Mouse (Mus musculus) neural tube, embryonic 11.5 days (tissue): ENCODE data around the gene Hint2. TPM values are rescaled to one million over a fixed set of nuclear protein-coding genes. Genes with fewer than 3 reads are reported as not detected.
A peak's percentile ranks its signal among the peaks of the same experiment; 100 is the strongest.

Experiments
- ATAC-seq: fragments of 200-750 bp; cut with Nextera tagmentation; 2 replicates; pipeline ENCODE4 v1.8.0; 2017; ENCODE audit warnings: moderate number of reproducible peaks, mild to moderate bottlenecking, moderate TSS enrichment, moderate library complexity; ENCODE audit not compliant: insufficient read depth, low FRiP score, low TSS enrichment
- DNase-seq: peaks from one replicate; pipeline ENCODE4 v3.0.0-alpha.2; 2015; ENCODE audit warnings: low spot score
- H3K27ac ChIP-seq: fragments of 300-500 bp; sonication (generic); 2 replicates; pipeline ENCODE4 v1.5.1; 2014; ENCODE audit warnings: low read depth, mild to moderate bottlenecking, low read length
- H3K27me3 ChIP-seq: fragments of 300-500 bp; sonication (generic); 2 replicates; pipeline ENCODE4 v1.6.1; 2014; ENCODE audit warnings: mild to moderate bottlenecking, low read length, mixed read lengths; ENCODE audit not compliant: control insufficient read depth, insufficient read depth
- H3K36me3 ChIP-seq: fragments of 300-500 bp; sonication (generic); 2 replicates; pipeline ENCODE4 v1.6.1; 2014; ENCODE audit warnings: mild to moderate bottlenecking, low read length, moderate library complexity, mixed read lengths; ENCODE audit not compliant: control insufficient read depth, insufficient read depth
- H3K4me1 ChIP-seq: fragments of 300-500 bp; sonication (generic); 2 replicates; pipeline ENCODE4 v1.6.1; 2014; ENCODE audit warnings: low read length, mixed read lengths; ENCODE audit not compliant: control insufficient read depth, insufficient read depth
- H3K4me2 ChIP-seq: fragments of 300-500 bp; sonication (generic); 2 replicates; pipeline ENCODE4 v1.6.1; 2014; ENCODE audit warnings: low read depth, mild to moderate bottlenecking, moderate library complexity
- H3K4me3 ChIP-seq: fragments of 300-500 bp; sonication (generic); 2 replicates; pipeline ENCODE4 v1.5.1; 2014; ENCODE audit warnings: low read depth, low read length
- H3K9ac ChIP-seq: fragments of 300-500 bp; sonication (generic); 2 replicates; pipeline ENCODE4 v1.6.1; 2014; ENCODE audit warnings: mild to moderate bottlenecking, low read length
- H3K9me3 ChIP-seq: fragments of 300-500 bp; sonication (generic); 2 replicates; pipeline ENCODE4 v1.6.1; 2016; ENCODE audit warnings: low read length; ENCODE audit not compliant: control insufficient read depth
- WGBS: fragments of 180-500 bp; shearing (Covaris S2); extraction: QIAGEN DNeasy Blood & Tissue Kit; methylation state at CpG from one replicate; pipeline ENCODE4 v1.1.7; 2014; 5-methylcytosine and 5-hydroxymethylcytosine counted together
- polyA plus RNA-seq: library from polyadenylated mRNA; unstranded; fragments of >200 nt; fragmentation: Nextera tagmentation; extraction: Ambion mirVana; gene quantifications from 2 replicates; pipeline ENCODE4 v1.2.1, GENCODE M21; 2014

Hint2 gene
- polyA plus RNA-seq, 1 experiment from 2014 or later, result 65.4 TPM

DNA sequence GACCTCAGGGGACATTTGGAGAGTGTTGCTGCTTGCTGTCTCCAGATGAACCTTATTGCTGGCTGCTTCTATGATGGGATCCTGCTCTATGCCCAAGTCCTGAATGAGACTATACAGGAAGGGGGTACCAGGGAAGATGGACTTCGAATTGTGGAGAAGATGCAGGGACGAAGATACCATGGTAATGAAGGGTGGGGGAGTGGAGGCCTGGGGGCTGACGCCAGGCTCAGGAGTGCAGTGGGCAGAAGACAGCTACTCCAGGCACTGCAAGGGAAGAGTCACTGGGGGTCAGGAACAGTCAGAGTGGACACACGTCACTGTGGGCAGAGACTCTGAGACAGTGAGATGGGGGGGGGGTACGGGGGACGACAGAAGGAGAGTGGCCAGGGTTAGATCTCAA lies 15.8 kb downstream of the Hint2 start:
- no peaks in the 10 kb centered on the region for H3K27me3 ChIP-seq
- H3K9ac ChIP-seq, result no peak overlapping the region
- H3K4me2 ChIP-seq, result no peak overlapping the region
- ATAC-seq (no peak), DNase-seq (no peak)
- H3K36me3 ChIP-seq, result no peaks in the 10 kb centered on the region
- no peaks in the 10 kb centered on the region for H3K4me1 ChIP-seq
- H3K4me3 ChIP-seq, result no peak overlapping the region
- H3K9me3 ChIP-seq, result no peaks in the 10 kb centered on the region
- H3K27ac ChIP-seq, result no peak overlapping the region
- 85% methylated on average over 6 of the region's 6 CpGs for WGBS

- H3K9me3 ChIP-seq, result no peaks in the 10 kb centered on the region
- 85% methylated on average over 9 of the region's 9 CpGs for WGBS
- H3K4me1 ChIP-seq, result no peaks in the 10 kb centered on the region
- H3K9ac ChIP-seq, result no peak overlapping the region
- no peaks in the 10 kb centered on the region for H3K36me3 ChIP-seq
- no peaks in the 10 kb centered on the region for H3K27me3 ChIP-seq
- no peak overlapping the region for H3K4me3 ChIP-seq
- H3K4me2 ChIP-seq, result no peak overlapping the region
- no peak for DNase-seq
- H3K27ac ChIP-seq, result no peak overlapping the region
- no peak for ATAC-seq
These were observed 16.2 kb downstream of the Hint2 start for GRCm38 (mm10) chr4:43640076-43640475.

DNA sequence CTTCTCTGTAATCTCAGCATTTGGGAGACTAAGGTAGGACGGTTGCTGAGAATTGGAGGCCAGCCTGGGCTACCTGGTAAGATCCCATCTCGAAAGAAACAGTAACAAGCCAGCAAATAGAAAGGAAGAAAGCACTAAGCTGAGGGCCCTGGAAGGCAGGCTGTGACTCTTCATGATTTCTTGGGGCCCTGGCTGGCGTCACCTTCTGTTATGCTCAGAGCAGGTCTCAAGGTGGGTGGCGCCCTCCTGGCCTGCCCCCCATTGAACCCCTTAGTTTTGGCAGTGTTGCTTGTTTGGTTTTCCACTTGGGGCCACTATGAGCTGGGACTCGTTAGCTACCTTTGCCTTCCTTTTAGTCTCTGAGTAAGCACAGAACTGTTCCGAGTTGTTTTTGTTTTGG lies 19.5 kb downstream of the Hint2 start:
- Histone ChIP-seq H3K27me3 (0 out of 2 replicates have a peak, but pooled peaks cover 2% of the 10 kb centered on the region), H3K4me2 (no peak overlapping the region), H3K4me1 (peaks cover 16% of the 10 kb centered on the region), H3K36me3 (no peaks in the 10 kb centered on the region), H3K9me3 (no peaks in the 10 kb centered on the region), H3K9ac (no peak overlapping the region), H3K27ac (no peak overlapping the region), H3K4me3 (no peak overlapping the region)
- DNase-seq, result no peak
- no peak for ATAC-seq
- WGBS, result 78% methylated on average over 6 of the region's 6 CpGs

GRCm38 (mm10) chr4:43634621-43635374 lies 21.5 kb downstream of the Hint2 start:
- Histone ChIP-seq H3K4me3 (no peak overlapping the region), H3K27me3 (0 out of 2 replicates have a peak, but pooled peaks cover 2% of the 10 kb centered on the region), H3K4me1 (peaks cover 16% of the 10 kb centered on the region), H3K9ac (no peak overlapping the region), H3K27ac (no peak overlapping the region), H3K9me3 (no peaks in the 10 kb centered on the region), H3K36me3 (no peaks in the 10 kb centered on the region), H3K4me2 (no peak overlapping the region)
- DNase-seq (no peak), ATAC-seq (no peak)
- WGBS, result 84% methylated on average over 7 of the region's 7 CpGs

DNA sequence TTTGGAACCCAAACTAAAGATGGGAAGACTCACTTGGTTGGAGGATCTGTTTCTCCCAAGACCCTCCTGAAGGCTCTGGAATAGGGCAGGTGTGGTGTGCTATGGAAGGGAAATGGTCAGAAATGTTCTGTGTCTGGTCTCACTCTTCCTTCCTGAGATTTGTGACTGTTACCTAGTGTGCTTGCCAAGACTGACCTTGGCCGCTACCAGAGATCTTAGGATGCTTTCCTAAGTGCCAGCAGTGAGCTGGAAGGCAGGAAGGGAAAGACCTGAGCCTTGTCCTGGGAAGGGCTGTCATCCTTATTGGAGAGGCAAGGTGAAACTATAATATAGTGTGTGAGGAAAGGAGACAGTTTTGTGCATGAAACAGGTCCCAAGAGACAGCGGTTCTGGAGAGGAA lies 22.5 kb downstream of the Hint2 start:
- Histone ChIP-seq H3K27ac (no peak overlapping the region), H3K9ac (no peak overlapping the region), H3K4me1 (peaks cover 16% of the 10 kb centered on the region), H3K9me3 (no peaks in the 10 kb centered on the region), H3K36me3 (no peaks in the 10 kb centered on the region), H3K27me3 (0 out of 2 replicates have a peak, but pooled peaks cover 2% of the 10 kb centered on the region), H3K4me2 (peak overlapping the region; percentile 90), H3K4me3 (no peak overlapping the region)
- DNase-seq (no peak), ATAC-seq (no peak)
- WGBS, result 93% methylated on average over 2 of the region's 2 CpGs

DNA sequence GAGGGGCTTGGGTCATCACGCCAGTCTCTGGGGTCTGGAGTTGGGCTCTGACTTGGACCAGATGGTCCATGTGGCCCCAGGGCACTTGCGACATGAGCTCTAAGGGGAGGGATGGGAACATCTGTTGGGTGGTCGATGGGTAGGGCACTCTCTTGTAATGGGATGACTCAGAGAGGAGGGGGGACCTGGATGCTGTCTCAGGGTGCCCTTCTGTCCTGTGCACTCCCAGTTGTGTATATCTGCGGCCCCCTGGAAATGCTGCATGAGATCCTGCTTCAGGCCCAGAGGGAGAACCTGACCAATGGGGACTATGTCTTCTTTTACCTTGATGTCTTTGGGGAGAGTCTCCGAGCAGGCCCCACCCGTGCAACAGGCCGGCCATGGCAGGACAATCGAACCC lies 23.0 kb downstream of the Hint2 start:
- no peak overlapping the region for H3K9ac ChIP-seq
- no peak overlapping the region for H3K27ac ChIP-seq
- peak overlapping the region; percentile 63; the same call in 1 of the 2 replicates for H3K4me3 ChIP-seq
- 0 out of 2 replicates have a peak, but pooled peaks cover 2% of the 10 kb centered on the region for H3K27me3 ChIP-seq
- H3K4me1 ChIP-seq, result peaks cover 16% of the 10 kb centered on the region
- H3K4me2 ChIP-seq, result peak overlapping the region; percentile 90
- no peaks in the 10 kb centered on the region for H3K9me3 ChIP-seq
- DNase-seq (no peak), ATAC-seq (no peak)
- WGBS, result 75% methylated on average over 8 of the region's 8 CpGs
- H3K36me3 ChIP-seq, result no peaks in the 10 kb centered on the region

GRCm38 (mm10) chr4:43631956-43632920 lies 24.0 kb downstream of the Hint2 start:
- ATAC-seq (0 out of 2 replicates have a peak, but pooled peaks have one; percentile 11), DNase-seq (no peak)
- Histone ChIP-seq H3K36me3 (no peaks in the 10 kb centered on the region), H3K27me3 (0 out of 2 replicates have a peak, but pooled peaks cover 2% of the 10 kb centered on the region), H3K4me1 (peaks cover 16% of the 10 kb centered on the region), H3K27ac (peak overlapping the region; percentile 87), H3K9me3 (no peaks in the 10 kb centered on the region), H3K4me2 (peak overlapping the region; percentile 90), H3K9ac (peak overlapping the region; percentile 95), H3K4me3 (peak overlapping the region; percentile 63)
- 39% methylated on average over 42 of the region's 42 CpGs for WGBS

- ATAC-seq (peak; percentile 49), DNase-seq (peak; percentile 59)
- H3K4me2 ChIP-seq, result peak within 1 kb of the TSS; percentile 90
- peak within 1 kb of the TSS; percentile 95 for H3K9ac ChIP-seq
- peak within 1 kb of the TSS; percentile 63 for H3K4me3 ChIP-seq
- under 1% methylated on average over 41 of the region's 70 CpGs for WGBS
- 0 out of 2 replicates have a peak, but pooled peaks cover 2% of the 10 kb centered on the region for H3K27me3 ChIP-seq
- no peaks in the 10 kb centered on the region for H3K36me3 ChIP-seq
- peak within 1 kb of the TSS; percentile 87 for H3K27ac ChIP-seq
- no peaks in the 10 kb centered on the region for H3K9me3 ChIP-seq
- H3K4me1 ChIP-seq, result peaks cover 16% of the 10 kb centered on the region
These were observed 25.0 kb downstream of the Hint2 start, which contains the start of gene Npr2 for GRCm38 (mm10) chr4:43631046-43631955. TSS of gene Npr2 (plus strand) at chr4:43631935.
